Mouse (Mus musculus) cerebellum, adult 2 months (tissue): ENCODE results near the gene Xndc1.

ENCODE experiments used
- CTCF ChIP-seq: fragments of 200-500 bp; IDR thresholded peaks from 2 replicates; pipeline ENCODE4 v1.5.1; 2011; ENCODE audit warnings: low read depth, mild to moderate bottlenecking, control low read depth, low read length, moderate library complexity, borderline replicate concordance; ENCODE audit not compliant: insufficient read depth
- POLR2A ChIP-seq: fragments of 200-500 bp; IDR thresholded peaks from 2 replicates; pipeline ENCODE4 v1.6.1; 2011; ENCODE audit warnings: low read length, control low read depth, borderline replicate concordance; ENCODE audit not compliant: insufficient read depth

GRCm38 (mm10) chr7:102061353-102061752 is 4.0 kb upstream of the Xndc1 start:
- TF ChIP-seq POLR2A: no peak
- no peak for TF ChIP-seq CTCF
